Mouse (Mus musculus) limb, embryonic 13.5 days (tissue): ENCODE data around the gene Trpm5. TPM values are rescaled to one million over a fixed set of nuclear protein-coding genes. Genes with fewer than 3 reads are reported as not detected.

Experiments used
- ATAC-seq: fragments of 200-750 bp; cut with Nextera tagmentation; 2 replicates; pipeline ENCODE4 v1.8.0; 2017; ENCODE audit warnings: low read depth, moderate number of reproducible peaks, moderate TSS enrichment; ENCODE audit not compliant: low FRiP score
- H3K27ac ChIP-seq: fragments of 300-500 bp; sonication (generic); 2 replicates; pipeline ENCODE4 v1.5.1; 2015; ENCODE audit warnings: inconsistent platforms, mild to moderate bottlenecking, moderate library complexity
- H3K27me3 ChIP-seq: fragments of 300-500 bp; sonication (generic); 2 replicates; pipeline ENCODE4 v1.6.1; 2015; ENCODE audit warnings: mild to moderate bottlenecking, inconsistent platforms
- H3K36me3 ChIP-seq: fragments of 300-500 bp; sonication (generic); 2 replicates; pipeline ENCODE4 v1.6.1; 2015; ENCODE audit warnings: inconsistent platforms, mild to moderate bottlenecking, moderate library complexity
- H3K4me1 ChIP-seq: fragments of 300-500 bp; sonication (generic); 2 replicates; pipeline ENCODE4 v1.6.1; 2015; ENCODE audit warnings: inconsistent platforms
- H3K4me2 ChIP-seq: fragments of 300-500 bp; sonication (generic); replicated peaks from 2 replicates; pipeline ENCODE4 v1.6.1; 2015; ENCODE audit warnings: inconsistent platforms, mild to moderate bottlenecking, moderate library complexity
- H3K4me3 ChIP-seq: fragments of 300-500 bp; sonication (generic); 2 replicates; pipeline ENCODE4 v1.5.1; 2015; ENCODE audit warnings: moderate library complexity, mild to moderate bottlenecking, inconsistent platforms
- H3K9ac ChIP-seq: fragments of 300-500 bp; sonication (generic); 2 replicates; pipeline ENCODE4 v1.6.1; 2015; ENCODE audit warnings: mild to moderate bottlenecking, inconsistent platforms
- H3K9me3 ChIP-seq: fragments of 300-500 bp; sonication (generic); 2 replicates; pipeline ENCODE4 v1.6.1; 2016; ENCODE audit warnings: inconsistent platforms
- WGBS: fragments of 180-500 bp; shearing (Covaris S2); methylation state at CpG from one replicate; pipeline ENCODE4 v1.1.7; 2015; 5-methylcytosine and 5-hydroxymethylcytosine counted together
- polyA plus RNA-seq: library from polyadenylated mRNA; unstranded; fragments of >200 nt; fragmentation: Nextera tagmentation; extraction: Ambion mirVana; gene quantifications from 2 replicates; pipeline ENCODE4 v1.2.1, GENCODE M21; 2015

Trpm5 gene
- polyA plus RNA-seq = 20.9 and 22.1 TPM in 2 replicates

DNA sequence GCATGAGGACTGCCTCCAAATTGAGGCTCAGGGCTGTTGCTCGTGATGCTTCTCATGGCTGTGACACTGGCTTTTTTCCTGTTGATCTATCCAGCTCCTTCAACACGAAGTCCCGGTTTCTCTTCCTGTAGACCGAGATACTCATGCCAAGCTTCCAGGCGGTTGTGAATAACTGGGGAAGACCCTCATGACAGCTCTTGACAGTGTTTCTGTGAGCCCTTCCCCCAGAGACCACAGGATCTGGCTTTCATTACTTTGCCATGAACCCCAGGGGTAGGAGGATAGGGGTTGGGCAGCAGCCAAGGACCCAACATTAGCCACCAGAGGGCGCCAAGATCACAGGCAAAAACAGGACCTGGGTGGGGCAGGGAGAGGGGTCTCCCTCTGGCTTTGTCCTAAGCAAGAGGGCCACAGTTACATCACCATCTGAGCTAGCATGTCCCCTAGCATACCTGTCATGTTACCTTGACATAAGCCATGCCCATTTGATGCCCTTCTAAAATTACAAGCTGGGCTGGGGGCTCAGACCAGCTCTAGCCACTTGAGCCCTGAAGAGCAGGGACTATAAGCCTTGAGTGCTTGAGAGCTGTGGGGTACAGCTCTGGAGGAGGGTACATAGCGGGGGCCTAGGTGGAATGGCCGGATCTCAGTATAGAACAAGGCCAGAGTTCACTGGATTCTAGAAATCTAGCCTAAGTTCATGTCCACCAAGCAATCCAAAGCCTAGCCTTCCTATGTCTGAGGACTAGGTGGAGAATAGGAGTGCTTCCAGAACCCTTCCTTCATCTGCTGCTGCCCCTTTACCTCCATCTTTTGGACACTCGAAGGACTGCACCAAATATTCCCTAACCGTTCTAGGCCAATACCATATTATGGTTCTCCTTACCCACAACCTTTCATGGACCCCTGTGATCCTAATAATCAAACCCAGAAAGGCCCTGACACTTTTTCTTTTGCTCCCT lies at the start of gene Trpm5:
Trpm5 (minus strand) TSS at position 51 of the 962 bp plus-strand sequence.
- peak; percentile 71 for ATAC-seq
- Histone ChIP-seq H3K36me3 (no peaks in the 10 kb centered on the region), H3K4me1 (peaks cover 9% of the 10 kb centered on the region), H3K9ac (no peak within 1 kb of the TSS), H3K9me3 (no peaks in the 10 kb centered on the region), H3K4me3 (no peak within 1 kb of the TSS), H3K27me3 (peaks cover 1% of the 10 kb centered on the region; the same call in 1 of the 2 replicates), H3K4me2 (no peak within 1 kb of the TSS), H3K27ac (no peak within 1 kb of the TSS)
- WGBS = 47% methylated on average over 10 of the region's 10 CpGs

DNA sequence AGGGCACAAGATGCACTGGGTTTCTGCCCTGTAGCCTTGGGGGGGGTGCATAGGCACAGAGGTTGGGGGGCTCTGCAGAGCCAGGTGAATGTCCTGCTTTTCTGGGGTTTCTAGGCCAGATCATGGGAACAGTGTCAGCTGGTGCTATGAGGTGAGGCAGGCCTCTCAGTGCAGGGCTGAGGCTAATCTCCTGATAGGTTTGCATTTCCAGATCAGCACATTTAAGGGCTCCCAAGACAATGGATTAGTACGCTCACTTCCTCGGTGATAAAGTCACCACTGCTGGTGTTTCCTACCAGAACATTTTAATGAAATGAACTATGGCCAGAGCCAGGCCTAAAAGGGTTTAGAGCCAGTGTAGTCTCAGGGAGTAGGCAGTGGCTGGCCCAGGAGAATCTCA lies 48.2 kb upstream of the Trpm5 start:
- Histone ChIP-seq H3K4me1 (peaks cover 6% of the 10 kb centered on the region), H3K27ac (no peak overlapping the region), H3K9me3 (no peaks in the 10 kb centered on the region), H3K36me3 (no peaks in the 10 kb centered on the region), H3K27me3 (no peaks in the 10 kb centered on the region), H3K9ac (no peak overlapping the region), H3K4me3 (no peak overlapping the region), H3K4me2 (no peak overlapping the region)
- ATAC-seq = no peak
- 93% methylated on average over 2 of the region's 2 CpGs for WGBS

DNA sequence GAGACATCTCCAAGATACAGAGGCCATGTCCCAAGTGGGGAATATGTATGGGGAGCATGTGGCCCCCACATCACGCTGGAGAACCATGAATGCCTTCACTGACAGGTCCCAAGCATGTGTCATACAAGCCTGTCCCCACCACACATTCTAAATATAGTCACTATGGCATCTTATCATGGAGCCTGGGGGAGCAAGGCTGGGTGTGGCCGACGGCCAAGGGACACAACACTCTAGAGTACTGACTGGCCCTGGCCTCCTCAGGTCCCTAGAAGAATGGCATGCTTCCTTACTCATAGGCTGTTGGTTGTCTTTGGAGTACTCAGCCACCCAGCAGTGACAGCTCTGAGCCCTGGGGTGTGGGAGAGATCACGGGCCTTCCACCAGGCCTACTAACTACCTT lies 45.5 kb upstream of the Trpm5 start:
- Histone ChIP-seq H3K27me3 (no peaks in the 10 kb centered on the region), H3K4me1 (no peaks in the 10 kb centered on the region), H3K36me3 (no peaks in the 10 kb centered on the region), H3K9me3 (no peaks in the 10 kb centered on the region), H3K4me2 (no peak overlapping the region), H3K9ac (no peak overlapping the region), H3K4me3 (no peak overlapping the region), H3K27ac (no peak overlapping the region)
- WGBS = 88% methylated on average over 4 of the region's 4 CpGs
- no peak for ATAC-seq

DNA sequence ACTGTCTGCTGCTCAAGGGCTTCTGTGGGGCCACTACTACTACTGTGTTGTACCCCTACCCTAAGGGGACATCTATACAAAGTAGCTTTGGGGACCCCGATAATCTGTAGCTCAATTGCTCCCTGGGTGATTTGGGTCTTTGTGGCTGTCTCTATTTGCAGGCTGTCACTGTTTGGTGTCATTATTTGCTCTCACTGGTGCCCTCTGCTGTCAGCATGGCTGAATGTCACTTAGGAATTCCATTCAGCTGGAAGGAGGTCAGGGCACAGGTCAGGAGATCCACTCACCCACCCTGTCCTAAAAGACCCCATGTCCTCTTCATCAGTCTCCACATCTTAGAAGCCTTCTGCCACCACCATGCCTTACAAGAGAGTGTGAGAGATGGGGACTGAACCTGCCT lies 44.3 kb upstream of the Trpm5 start:
- no peaks in the 10 kb centered on the region for H3K27me3 ChIP-seq
- ATAC-seq = no peak
- H3K27ac ChIP-seq = no peak overlapping the region
- no peaks in the 10 kb centered on the region for H3K36me3 ChIP-seq
- H3K4me2 ChIP-seq = no peak overlapping the region
- no peak overlapping the region for H3K4me3 ChIP-seq
- H3K9me3 ChIP-seq = no peaks in the 10 kb centered on the region
- H3K9ac ChIP-seq = no peak overlapping the region
- H3K4me1 ChIP-seq = no peaks in the 10 kb centered on the region
- WGBS = 41% methylated on average over 1 of the region's 1 CpGs

DNA sequence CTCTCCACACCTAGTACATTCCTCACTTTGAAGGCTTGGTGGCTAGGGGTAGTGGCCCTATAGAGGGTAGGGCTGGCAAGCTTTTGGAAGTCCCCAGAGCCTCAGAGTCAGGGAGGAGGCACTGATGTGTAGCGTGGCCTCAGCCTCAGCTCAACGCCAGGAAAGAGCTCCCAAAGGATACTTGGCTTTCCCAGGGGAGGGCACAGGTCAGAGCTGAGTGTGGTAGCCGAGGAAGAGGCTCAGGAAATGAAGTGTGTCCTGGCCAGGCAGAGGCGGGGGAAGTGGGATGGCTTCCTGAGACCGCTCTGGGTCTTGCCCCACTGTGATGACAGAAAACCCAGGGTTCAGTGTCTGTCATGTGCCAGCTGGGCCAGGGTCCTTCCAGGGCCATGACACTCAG lies 42.1 kb upstream of the Trpm5 start:
- Histone ChIP-seq H3K9me3 (no peaks in the 10 kb centered on the region), H3K4me2 (no peak overlapping the region), H3K9ac (no peak overlapping the region), H3K4me1 (no peaks in the 10 kb centered on the region), H3K4me3 (no peak overlapping the region), H3K27me3 (no peaks in the 10 kb centered on the region), H3K36me3 (no peaks in the 10 kb centered on the region), H3K27ac (no peak overlapping the region)
- 60% methylated on average over 5 of the region's 5 CpGs for WGBS
- no peak for ATAC-seq

DNA sequence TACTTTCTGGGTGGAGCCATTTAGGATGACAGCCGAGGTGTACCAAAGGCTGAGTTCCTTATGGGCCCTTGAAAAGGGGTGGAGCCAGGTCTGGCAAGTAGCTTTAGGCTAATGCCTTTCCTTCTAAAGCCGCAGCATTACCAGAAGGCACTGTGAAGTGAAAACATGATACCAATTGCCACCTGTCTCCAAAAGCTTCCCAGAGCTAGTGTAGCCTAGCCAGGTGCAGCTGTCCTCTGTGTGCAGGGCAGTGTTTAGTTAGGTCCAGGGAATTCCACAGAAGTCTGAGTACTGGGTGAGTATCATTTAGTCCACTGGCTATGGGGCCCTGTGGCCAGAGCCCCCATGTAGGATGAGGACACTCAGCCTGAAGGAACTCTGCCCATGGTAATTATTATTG lies 41.7 kb upstream of the Trpm5 start:
- no peaks in the 10 kb centered on the region for H3K36me3 ChIP-seq
- peak; percentile 54 for ATAC-seq
- H3K4me1 ChIP-seq = no peaks in the 10 kb centered on the region
- WGBS = 39% methylated on average over 2 of the region's 2 CpGs
- H3K9me3 ChIP-seq = no peaks in the 10 kb centered on the region
- H3K4me2 ChIP-seq = no peak overlapping the region
- H3K27me3 ChIP-seq = no peaks in the 10 kb centered on the region
- H3K4me3 ChIP-seq = no peak overlapping the region
- no peak overlapping the region for H3K9ac ChIP-seq
- no peak overlapping the region for H3K27ac ChIP-seq

DNA sequence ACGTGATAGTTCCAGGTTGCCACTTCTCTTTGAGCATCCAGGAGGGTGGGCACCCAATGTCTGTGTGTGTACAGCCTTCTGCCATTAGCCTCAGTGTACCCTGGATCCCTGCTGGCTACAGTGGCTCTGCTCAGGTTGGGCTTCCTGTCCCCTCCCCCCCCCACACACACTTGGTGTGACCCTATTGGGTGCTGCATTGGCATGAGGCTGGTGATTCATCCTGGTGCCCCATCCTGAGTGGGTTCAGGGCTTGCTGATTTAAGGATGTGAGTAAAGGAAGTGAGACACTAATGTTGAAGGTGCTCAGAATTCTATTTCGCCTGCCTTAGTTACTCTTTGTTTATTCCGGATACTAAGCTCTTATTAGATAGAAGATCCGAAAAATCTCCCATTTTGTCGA lies 38.4 kb upstream of the Trpm5 start:
- H3K9ac ChIP-seq = no peak overlapping the region
- 88% methylated on average over 5 of the region's 5 CpGs for WGBS
- H3K36me3 ChIP-seq = no peaks in the 10 kb centered on the region
- H3K27me3 ChIP-seq = no peaks in the 10 kb centered on the region
- H3K27ac ChIP-seq = no peak overlapping the region
- H3K4me1 ChIP-seq = no peaks in the 10 kb centered on the region
- no peaks in the 10 kb centered on the region for H3K9me3 ChIP-seq
- H3K4me2 ChIP-seq = no peak overlapping the region
- no peak overlapping the region for H3K4me3 ChIP-seq
- ATAC-seq = no peak

DNA sequence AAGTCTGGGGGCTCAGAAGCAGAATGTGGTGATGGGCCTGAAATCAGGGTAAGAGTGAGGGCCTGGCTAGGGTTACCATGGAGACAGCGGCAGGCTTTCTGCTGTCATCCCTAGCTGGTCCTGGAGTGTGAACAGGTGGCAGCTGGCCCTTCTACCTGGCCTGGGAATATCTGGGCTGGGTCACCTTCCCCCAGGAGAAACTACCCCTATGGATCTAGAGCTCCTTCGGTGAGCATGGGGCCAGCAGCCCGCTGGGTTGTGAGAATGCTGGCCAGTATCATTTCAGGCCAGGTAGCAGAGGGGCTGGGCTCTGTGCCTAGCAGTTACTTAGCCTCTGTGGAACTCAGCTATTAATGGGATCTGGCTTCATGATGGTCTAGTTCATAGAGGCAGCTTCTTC lies 30.5 kb upstream of the Trpm5 start:
- Histone ChIP-seq H3K4me2 (peak overlapping the region; percentile 19; the same call in 1 of the 2 replicates), H3K4me3 (no peak overlapping the region), H3K9ac (0 out of 2 replicates have a peak overlapping the region, but pooled peaks have one; percentile 4), H3K9me3 (no peaks in the 10 kb centered on the region), H3K27me3 (no peaks in the 10 kb centered on the region), H3K4me1 (peaks cover 35% of the 10 kb centered on the region), H3K36me3 (no peaks in the 10 kb centered on the region), H3K27ac (peak overlapping the region; percentile 39; the same call in 1 of the 2 replicates)
- 64% methylated on average over 3 of the region's 3 CpGs for WGBS
- no peak for ATAC-seq

DNA sequence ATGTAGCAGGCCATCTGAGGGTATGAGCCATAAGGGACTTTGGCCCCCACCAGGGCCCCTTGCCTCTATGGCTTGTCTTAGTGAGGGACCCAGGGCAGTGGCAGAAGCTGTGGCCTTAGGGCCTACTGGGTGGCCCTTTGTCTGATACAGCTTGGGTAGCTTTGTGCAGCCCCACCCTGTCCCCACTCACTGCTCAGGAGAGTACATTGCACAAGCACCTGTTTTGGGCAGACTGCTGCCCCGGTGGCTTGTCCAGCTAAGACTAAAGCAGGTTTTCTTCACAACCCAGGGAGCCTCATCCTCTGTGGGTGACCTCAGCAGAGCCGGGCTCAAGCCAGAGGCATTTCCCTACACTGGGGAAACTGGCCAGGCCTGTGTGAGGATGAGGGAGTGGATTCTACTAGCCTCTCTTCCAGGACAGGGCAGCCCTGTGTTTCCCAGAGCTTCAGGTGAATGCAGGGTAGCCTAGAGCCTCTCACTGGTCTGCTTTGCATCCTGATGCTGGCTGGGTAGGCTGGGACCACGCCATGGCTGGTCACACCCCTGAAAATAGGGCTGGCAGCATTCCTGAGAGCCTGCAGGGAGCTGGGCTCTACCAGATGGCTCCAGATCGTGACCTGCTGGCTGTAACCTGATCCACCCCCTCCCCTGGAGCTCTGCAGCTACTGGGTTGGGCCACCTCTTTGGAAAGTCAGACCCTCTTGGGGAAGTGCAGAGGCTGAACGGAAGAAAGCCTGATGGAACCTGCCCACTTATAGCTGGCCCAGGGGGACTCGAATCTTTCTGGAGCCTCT lies 29.6 kb upstream of the Trpm5 start:
- Histone ChIP-seq H3K27ac (peak overlapping the region; percentile 77), H3K36me3 (no peaks in the 10 kb centered on the region), H3K4me2 (peak overlapping the region; percentile 19; the same call in 1 of the 2 replicates), H3K9ac (peak overlapping the region; percentile 4; the same call in 1 of the 2 replicates), H3K4me3 (no peak overlapping the region), H3K4me1 (peaks cover 43% of the 10 kb centered on the region), H3K27me3 (no peaks in the 10 kb centered on the region), H3K9me3 (no peaks in the 10 kb centered on the region)
- ATAC-seq = peak; percentile 86
- WGBS = 7% methylated on average over 6 of the region's 6 CpGs

DNA sequence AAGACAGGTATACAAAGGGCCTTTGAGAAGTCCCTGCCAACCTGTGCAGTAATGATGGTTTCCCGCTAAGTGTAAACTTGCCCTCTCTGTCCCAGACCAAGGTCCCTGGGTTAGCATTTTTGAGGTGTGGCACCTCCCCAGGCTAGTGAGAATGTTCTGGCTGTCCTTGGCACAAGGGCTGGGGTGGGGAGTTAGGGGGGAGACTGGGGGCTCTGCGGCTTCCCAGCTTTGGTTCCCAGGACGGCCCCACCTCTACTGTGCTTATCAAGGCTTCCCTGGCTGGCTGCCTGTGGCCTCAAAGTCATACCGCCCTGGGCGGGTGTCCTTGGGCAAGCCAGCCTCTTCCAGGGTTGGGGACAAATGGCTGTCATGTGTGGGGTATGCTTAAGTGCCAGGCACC lies 27.7 kb upstream of the Trpm5 start:
- H3K27me3 ChIP-seq = no peaks in the 10 kb centered on the region
- WGBS = 73% methylated on average over 5 of the region's 5 CpGs
- ATAC-seq = no peak
- H3K4me3 ChIP-seq = no peak overlapping the region
- no peak overlapping the region for H3K27ac ChIP-seq
- no peaks in the 10 kb centered on the region for H3K9me3 ChIP-seq
- H3K36me3 ChIP-seq = no peaks in the 10 kb centered on the region
- no peak overlapping the region for H3K4me2 ChIP-seq
- peaks cover 49% of the 10 kb centered on the region for H3K4me1 ChIP-seq
- H3K9ac ChIP-seq = peak overlapping the region; percentile 35; the same call in 1 of the 2 replicates

DNA sequence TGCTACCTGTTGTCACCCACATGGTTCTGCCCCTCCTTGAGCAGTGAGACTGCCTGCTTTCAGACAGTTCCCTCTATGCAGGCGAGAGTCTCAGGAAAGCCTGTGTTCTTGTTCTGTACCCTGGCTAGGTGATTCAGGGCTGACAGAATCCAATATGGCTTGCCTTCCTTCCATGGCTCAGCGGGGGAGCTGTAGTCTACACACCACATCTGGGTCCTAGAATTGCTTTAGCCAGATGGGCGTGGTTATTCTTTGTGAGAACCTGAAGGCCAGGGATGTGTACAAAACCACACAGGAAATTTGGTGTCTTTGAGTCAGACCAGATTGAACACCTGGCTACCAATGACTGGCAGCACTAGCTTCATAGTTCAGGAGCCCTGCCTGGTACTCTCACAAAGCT lies 25.4 kb upstream of the Trpm5 start:
- H3K4me3 ChIP-seq = no peak overlapping the region
- H3K27ac ChIP-seq = peak overlapping the region; percentile 61
- no peaks in the 10 kb centered on the region for H3K9me3 ChIP-seq
- H3K4me2 ChIP-seq = no peak overlapping the region
- ATAC-seq = no peak
- WGBS = 62% methylated on average over 3 of the region's 3 CpGs
- H3K9ac ChIP-seq = no peak overlapping the region
- peaks cover 40% of the 10 kb centered on the region for H3K4me1 ChIP-seq
- no peaks in the 10 kb centered on the region for H3K27me3 ChIP-seq
- H3K36me3 ChIP-seq = no peaks in the 10 kb centered on the region

DNA sequence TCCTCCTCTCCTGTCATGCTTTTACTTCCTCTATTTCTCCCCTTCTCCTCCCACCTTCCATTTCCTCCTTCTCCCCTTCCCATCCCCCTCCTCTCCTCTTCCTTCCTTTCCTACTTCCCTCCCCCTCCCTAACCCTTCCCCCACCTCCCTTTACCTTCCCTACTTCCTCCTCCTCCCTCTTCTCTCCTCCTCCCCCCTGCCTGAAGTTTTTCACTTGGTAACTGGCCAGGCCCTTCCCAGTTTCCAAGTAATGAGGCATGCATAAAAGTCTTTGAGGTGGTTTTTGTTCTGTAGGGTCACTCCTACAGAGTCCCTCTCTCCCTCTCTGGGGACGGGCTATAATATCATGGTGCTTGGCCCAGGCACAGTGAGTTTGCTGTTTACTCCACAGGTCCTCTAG lies 25.0 kb upstream of the Trpm5 start:
- Histone ChIP-seq H3K36me3 (no peaks in the 10 kb centered on the region), H3K27me3 (no peaks in the 10 kb centered on the region), H3K4me1 (peaks cover 36% of the 10 kb centered on the region), H3K9me3 (no peaks in the 10 kb centered on the region), H3K27ac (peak overlapping the region; percentile 61), H3K4me2 (no peak overlapping the region), H3K4me3 (no peak overlapping the region), H3K9ac (no peak overlapping the region)
- ATAC-seq = no peak
- WGBS = 36% methylated on average over 1 of the region's 1 CpGs
